Comparison of ENCODE assay signal across 8 mouse cellular contexts in the genomic region with DNA sequence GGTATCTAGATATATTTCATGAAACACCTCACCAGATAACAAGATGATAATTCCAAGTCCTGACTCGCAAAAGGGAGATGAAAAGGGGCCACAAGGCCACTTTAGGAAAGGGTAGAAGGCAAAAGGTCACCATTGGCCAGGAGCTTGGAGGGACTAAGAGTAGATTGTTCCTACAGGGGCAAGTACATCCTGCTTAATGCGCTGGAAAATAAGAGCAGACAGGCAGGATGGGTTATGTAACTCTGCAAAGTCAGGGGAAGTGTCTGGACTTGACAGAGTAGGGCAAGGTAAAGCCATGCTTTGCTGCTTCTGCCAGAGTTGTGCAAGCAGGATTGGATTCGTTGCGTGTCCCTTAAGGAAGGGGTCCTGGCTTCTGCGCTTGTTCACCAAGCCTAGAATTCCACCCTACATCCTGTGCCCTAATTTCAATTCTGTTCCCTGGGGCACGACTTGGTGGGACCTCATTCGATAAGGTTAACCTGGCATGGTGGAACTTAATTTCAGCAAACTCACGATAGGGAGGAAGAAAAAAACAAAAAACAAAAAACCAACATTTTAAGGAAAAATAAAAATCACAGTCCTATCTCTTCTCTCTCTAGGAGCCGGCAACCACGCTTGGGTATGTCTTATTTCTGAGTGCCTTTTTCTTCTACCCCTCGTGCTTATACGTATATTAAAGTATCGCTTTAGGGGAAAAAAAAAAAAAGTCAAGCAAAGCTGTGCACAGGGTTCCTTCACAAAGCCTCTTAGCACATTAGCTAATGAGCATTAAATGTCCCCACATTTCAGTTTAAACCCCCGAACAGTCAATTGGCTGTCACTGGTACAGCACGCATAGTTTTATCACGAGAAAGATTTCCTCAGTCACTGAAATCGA. TPM values are rescaled to one million over a fixed set of nuclear protein-coding genes. Genes with fewer than 3 reads are reported as not detected.
DNase-seq lines count a peak whose midpoint lies in the region; ATAC-seq lines count a peak whose summit lies in the region.

No protein-coding gene starts in this region.

- H3K4me1 ChIP-seq in kidney, embryonic 16.5 days (ENCODE audit: insufficient read depth, low read length), result 0 out of 2 replicates have a peak, but pooled peaks cover 15% of the 10 kb centered on the region
- H3K4me1 ChIP-seq in hindbrain, embryonic 11.5 days (replicated peaks; ENCODE audit: control insufficient read depth, insufficient read depth, low read length), result no peaks in the 10 kb centered on the region
- H3K4me1 ChIP-seq in midbrain, embryonic 13.5 days (replicated peaks), result peaks cover 14% of the 10 kb centered on the region

- no peak for ATAC-seq in kidney, embryonic 16.5 days (ENCODE audit: low FRiP score, low TSS enrichment)
- no peak for ATAC-seq in hindbrain, embryonic 11.5 days (ENCODE audit: low FRiP score)
- ATAC-seq in midbrain, embryonic 13.5 days, result no peak

- H3K27ac ChIP-seq in kidney, embryonic 16.5 days (ENCODE audit: low read length), result no peak overlapping the region
- H3K27ac ChIP-seq in hindbrain, embryonic 11.5 days (ENCODE audit: low read depth, low read length), result no peak overlapping the region
- H3K27ac ChIP-seq in midbrain, embryonic 13.5 days, result no peak overlapping the region

- peak overlapping the region; percentile 99 for H3K4me2 ChIP-seq in kidney, embryonic 16.5 days (replicated peaks; ENCODE audit: low read depth, low read length)
- peak overlapping the region; percentile 99 for H3K4me2 ChIP-seq in hindbrain, embryonic 11.5 days (replicated peaks; ENCODE audit: low read depth, low read length)
- peak overlapping the region; percentile 99 for H3K4me2 ChIP-seq in midbrain, embryonic 13.5 days (replicated peaks)

- WGBS in kidney, embryonic 16.5 days, result 21% methylated on average over 17 of the region's 17 CpGs
- WGBS in hindbrain, embryonic 11.5 days, result 27% methylated on average over 17 of the region's 17 CpGs
- WGBS in midbrain, embryonic 13.5 days, result 27% methylated on average over 17 of the region's 17 CpGs

- peak overlapping the region; percentile 77 for H3K4me3 ChIP-seq in kidney, embryonic 16.5 days (ENCODE audit: low read length)
- peak overlapping the region; percentile 71 for H3K4me3 ChIP-seq in hindbrain, embryonic 11.5 days (ENCODE audit: low read depth, low read length)
- peak overlapping the region; percentile 74 for H3K4me3 ChIP-seq in midbrain, embryonic 13.5 days (replicated peaks)

- H3K27me3 ChIP-seq in kidney, embryonic 16.5 days (ENCODE audit: insufficient read depth, low read length), result no peaks in the 10 kb centered on the region
- H3K27me3 ChIP-seq in hindbrain, embryonic 11.5 days (ENCODE audit: control insufficient read depth, insufficient read depth, low read length), result peaks cover 7% of the 10 kb centered on the region; the same call in 1 of the 2 replicates
- H3K27me3 ChIP-seq in midbrain, embryonic 13.5 days, result peaks cover 18% of the 10 kb centered on the region; the same call in 1 of the 2 replicates

- no peak for DNase-seq in kidney, postnatal 4 days
- DNase-seq in cerebellum, adult 9-10 months, result peak; percentile 74
- peak; percentile 28 for DNase-seq in hindbrain, embryonic 11.5 days (ENCODE audit: low spot score)
- DNase-seq in right cerebral cortex, postnatal 14 days, result no peak
- no peak for DNase-seq in gastrocnemius, postnatal 10 days
- no peak for DNase-seq in ovary, postnatal 14 days (ENCODE audit: low spot score)

- peak overlapping the region; percentile 79 for H3K9ac ChIP-seq in kidney, embryonic 16.5 days (replicated peaks; ENCODE audit: low read length)
- peak overlapping the region; percentile 69; the same call in 1 of the 2 replicates for H3K9ac ChIP-seq in hindbrain, embryonic 11.5 days (ENCODE audit: low read depth, low read length)
- peak overlapping the region; percentile 80 for H3K9ac ChIP-seq in midbrain, embryonic 13.5 days (replicated peaks)

- H3K36me3 ChIP-seq in kidney, embryonic 16.5 days (ENCODE audit: insufficient read depth, low read length), result no peaks in the 10 kb centered on the region
- no peaks in the 10 kb centered on the region for H3K36me3 ChIP-seq in hindbrain, embryonic 11.5 days (ENCODE audit: control insufficient read depth, insufficient read depth, low read length)
- H3K36me3 ChIP-seq in midbrain, embryonic 13.5 days, result no peaks in the 10 kb centered on the region

- H3K9me3 ChIP-seq in kidney, embryonic 16.5 days (ENCODE audit: low read length), result no peaks in the 10 kb centered on the region
- no peaks in the 10 kb centered on the region for H3K9me3 ChIP-seq in hindbrain, embryonic 11.5 days (ENCODE audit: control insufficient read depth, low read length)
- no peaks in the 10 kb centered on the region for H3K9me3 ChIP-seq in midbrain, embryonic 13.5 days

RNA-seq across cellular contexts. Expression of a gene that starts 1.1 kb away (rescaled TPM):
- polyA plus RNA-seq in kidney, embryonic 16.5 days (2015; fragmentation: Nextera tagmentation; extraction: Ambion mirVana), result 5.2 and 5.3 TPM in 2 replicates
- 15.6 and 24.1 TPM in 2 replicates for polyA plus RNA-seq in hindbrain, embryonic 11.5 days (2014; fragmentation: Nextera tagmentation; extraction: Ambion mirVana)
- polyA plus RNA-seq in midbrain, embryonic 13.5 days (2015; fragmentation: Nextera tagmentation; extraction: Ambion mirVana), result 1.4 and 1.8 TPM in 2 replicates
- 10 to 100 TPM; 31.3 to 31.8 TPM for total RNA-seq in gastrocnemius, postnatal 10 days (2021)

Comparison
In these comparisons a context has a peak if more than half of its experiments do, and no peak if none do; other contexts are left out.
1. DNase-seq: peak in cerebellum, adult 9-10 months (single experiment) and hindbrain, embryonic 11.5 days (single experiment); none in kidney, postnatal 4 days (0 of 2), right cerebral cortex, postnatal 14 days (single experiment), gastrocnemius, postnatal 10 days (single experiment) and ovary, postnatal 14 days (single experiment).
2. Peak in every context shown above with its lines, with median percentiles within 50 percentile points of each other: H3K4me2 ChIP-seq, H3K4me3 ChIP-seq and H3K9ac ChIP-seq.